Mouse (Mus musculus): Measurements from ENCODE around the gene Vmn2r11. TPM values are rescaled to one million over a fixed set of nuclear protein-coding genes. Genes with fewer than 3 reads are reported as not detected.
"Not testable (repeated sequence)": the region's sequence is repeated elsewhere in the genome, so short reads cannot be mapped to it uniquely, and the experiment has no call there.

Vmn2r11 gene
- polyA plus RNA-seq (2012; rRNA removed) = not detected in 2 replicates

- 89% methylated on average over 3 of the region's 3 CpGs for WGBS
- H3K4me1 ChIP-seq (ENCODE audit: control insufficient read depth, insufficient read depth, insufficient read length, low read length) = not testable (repeated sequence)
Observed at GRCm38 (mm10) chr5:109059469-109059868, at the start of gene Vmn2r11. Gene Vmn2r11 (minus strand): TSS chr5:109059569.

GRCm38 (mm10) chr5:109097850-109098249 is 38.5 kb upstream of the Vmn2r11 start, which contains the start of gene Vmn2r12:
Gene Vmn2r12 (minus strand): TSS chr5:109097950.
- H3K27ac ChIP-seq (ENCODE audit: insufficient read depth, low read depth, low read length); H3K36me3 ChIP-seq (ENCODE audit: control insufficient read depth, insufficient read depth, low read length); H3K4me1 ChIP-seq (ENCODE audit: control insufficient read depth, insufficient read depth, insufficient read length, low read length); H3K4me3 ChIP-seq (ENCODE audit: low read depth, low read length); H3K27me3 ChIP-seq (ENCODE audit: control insufficient read depth, insufficient read depth, low read length): not testable (repeated sequence)
- WGBS = 81% methylated on average over 5 of the region's 5 CpGs

More at GRCm38 (mm10) chr5:109059469-109059868, at the start of gene Vmn2r11:
- not testable (repeated sequence) for H3K27ac ChIP-seq (ENCODE audit: insufficient read depth, low read depth, low read length); H3K27me3 ChIP-seq (ENCODE audit: control insufficient read depth, insufficient read depth, low read length); H3K36me3 ChIP-seq (ENCODE audit: control insufficient read depth, insufficient read depth, low read length); H3K4me3 ChIP-seq (ENCODE audit: low read depth, low read length)

- H3K27ac ChIP-seq (ENCODE audit: insufficient read depth, low read depth, low read length); H3K27me3 ChIP-seq (ENCODE audit: control insufficient read depth, insufficient read depth, low read length); H3K4me3 ChIP-seq (ENCODE audit: low read depth, low read length); H3K4me1 ChIP-seq (ENCODE audit: control insufficient read depth, insufficient read depth, insufficient read length, low read length); H3K36me3 ChIP-seq (ENCODE audit: control insufficient read depth, insufficient read depth, low read length): not testable (repeated sequence)
- 78% methylated on average over 3 of the region's 3 CpGs for WGBS
Observed at GRCm38 (mm10) chr5:109096482-109096881, 37.1 kb upstream of the Vmn2r11 start.

GRCm38 (mm10) chr5:109072016-109072415 is 12.6 kb upstream of the Vmn2r11 start:
- H3K4me3 ChIP-seq (ENCODE audit: low read depth, low read length); H3K36me3 ChIP-seq (ENCODE audit: control insufficient read depth, insufficient read depth, low read length); H3K4me1 ChIP-seq (ENCODE audit: control insufficient read depth, insufficient read depth, insufficient read length, low read length); H3K27me3 ChIP-seq (ENCODE audit: control insufficient read depth, insufficient read depth, low read length); H3K27ac ChIP-seq (ENCODE audit: insufficient read depth, low read depth, low read length): not testable (repeated sequence)
- 42% methylated on average over 4 of the region's 4 CpGs for WGBS

GRCm38 (mm10) chr5:109055286-109055685 is 4.1 kb downstream of the Vmn2r11 start:
- Histone ChIP-seq H3K36me3 (ENCODE audit: control insufficient read depth, insufficient read depth, low read length) (no peaks in the 10 kb centered on the region), H3K4me3 (ENCODE audit: low read depth, low read length) (no peak overlapping the region), H3K27ac (ENCODE audit: insufficient read depth, low read depth, low read length) (no peak overlapping the region), H3K27me3 (ENCODE audit: control insufficient read depth, insufficient read depth, low read length) (no peaks in the 10 kb centered on the region), H3K4me1 (ENCODE audit: control insufficient read depth, insufficient read depth, insufficient read length, low read length) (no peaks in the 10 kb centered on the region)
- TF ChIP-seq POLR2A (IDR thresholded peaks at IDR 0.05; ENCODE audit: low read depth, low read length) = no peak
- TF ChIP-seq CTCF (IDR thresholded peaks at IDR 0.05; ENCODE audit: extremely low read depth, insufficient read length, insufficient replicate concordance, low read depth, low read length) = no peak
- 29% methylated on average over 1 of the region's 1 CpGs for WGBS

- TF ChIP-seq CTCF (IDR thresholded peaks at IDR 0.05; ENCODE audit: extremely low read depth, insufficient read length, insufficient replicate concordance, low read depth, low read length) = no peak
- TF ChIP-seq POLR2A (IDR thresholded peaks at IDR 0.05; ENCODE audit: low read depth, low read length) = no peak
- Histone ChIP-seq H3K4me1 (ENCODE audit: control insufficient read depth, insufficient read depth, insufficient read length, low read length) (no peaks in the 10 kb centered on the region), H3K4me3 (ENCODE audit: low read depth, low read length) (no peak overlapping the region), H3K27me3 (ENCODE audit: control insufficient read depth, insufficient read depth, low read length) (no peaks in the 10 kb centered on the region), H3K36me3 (ENCODE audit: control insufficient read depth, insufficient read depth, low read length) (no peaks in the 10 kb centered on the region), H3K27ac (ENCODE audit: insufficient read depth, low read depth, low read length) (no peak overlapping the region)
Observed at GRCm38 (mm10) chr5:109032591-109032990, 26.8 kb downstream of the Vmn2r11 start.

GRCm38 (mm10) chr5:109006427-109006826 is 52.9 kb downstream of the Vmn2r11 start, which contains the start of gene Vmn2r10:
Gene Vmn2r10 (minus strand): TSS chr5:109006527.
- not testable (repeated sequence) for H3K4me1 ChIP-seq (ENCODE audit: control insufficient read depth, insufficient read depth, insufficient read length, low read length); H3K27ac ChIP-seq (ENCODE audit: insufficient read depth, low read depth, low read length); H3K4me3 ChIP-seq (ENCODE audit: low read depth, low read length); H3K36me3 ChIP-seq (ENCODE audit: control insufficient read depth, insufficient read depth, low read length); H3K27me3 ChIP-seq (ENCODE audit: control insufficient read depth, insufficient read depth, low read length)

Other genes starting within 250 kb of the Vmn2r11 start
- not detected in 2 replicates for gene Vmn2r9, start 207.0 kb downstream of the Vmn2r11 start, polyA plus RNA-seq (2012; rRNA removed)
- gene Vmn2r10, start 53.0 kb downstream of the Vmn2r11 start, polyA plus RNA-seq (2012; rRNA removed) = not detected in 2 replicates
- not detected in 2 replicates for gene Vmn2r12, start 38.4 kb upstream of the Vmn2r11 start, polyA plus RNA-seq (2012; rRNA removed)
- gene Vmn2r13, start 132.6 kb upstream of the Vmn2r11 start, polyA plus RNA-seq (2012; rRNA removed) = not detected in 2 replicates
- gene Vmn2r14, start 165.1 kb upstream of the Vmn2r11 start, polyA plus RNA-seq (2012; rRNA removed) = not detected in 2 replicates
- gene Vmn2r15, start 238.1 kb upstream of the Vmn2r11 start, polyA plus RNA-seq (2012; rRNA removed) = not detected in 2 replicates

Measured in small intestine, adult 2 months (tissue).